Mouse (Mus musculus): ENCODE measurements around the gene Zfp143.

- TF ChIP-seq CTCF (IDR thresholded peaks at IDR 0.05; ENCODE audit: low read depth) (no peak), EP300 (optimal IDR thresholded peaks at IDR 0.05) (no peak)
Observed at GRCm38 (mm10) chr7:110085217-110085616, 24.2 kb downstream of the Zfp143 start.

All from stomach, postnatal 0 days (tissue).